In genomic region chr11:75966401-75967372, GRCm38 (mm10) we compare ENCODE assay signal across 8 mouse cellular contexts. TPM values are rescaled to one million over a fixed set of nuclear protein-coding genes. Genes with fewer than 3 reads are reported as not detected.
DNase-seq lines count a peak whose midpoint lies in the region; ATAC-seq lines count a peak whose summit lies in the region.

No protein-coding gene starts in this region.

- under 1% methylated on average over 77 of the region's 90 CpGs for WGBS in hindbrain, embryonic 11.5 days

- peak overlapping the region; percentile 57 for H3K4me3 ChIP-seq in hindbrain, embryonic 11.5 days (ENCODE audit: low read depth, low read length)

- DNase-seq in NIH3T3 (ENCODE audit: low read depth): peak; percentile 67
- peak; percentile 84 to 86 for DNase-seq in cerebellum, postnatal 10 days
- peak; percentile 17 to 35 for DNase-seq in frontal cortex, postnatal 14 days (ENCODE audit: low spot score in 2 of 2)
- peak; percentile 79 for DNase-seq in hindbrain, embryonic 11.5 days (ENCODE audit: low spot score)
- DNase-seq in layer of hippocampus, postnatal 36 days: peak; percentile 67 to 68
- DNase-seq in lung, postnatal 4 days: peak; percentile 89 to 91
- DNase-seq in retina, postnatal 1 day: peak; percentile 78
- DNase-seq in urinary bladder, adult 18-20 months (ENCODE audit: low spot score in 2 of 2): peak; percentile 73 to 84

- no peak overlapping the region for H3K27ac ChIP-seq in hindbrain, embryonic 11.5 days (ENCODE audit: low read depth, low read length)

- H3K9me3 ChIP-seq in hindbrain, embryonic 11.5 days (ENCODE audit: control insufficient read depth, low read length): no peaks in the 10 kb centered on the region

- H3K27me3 ChIP-seq in hindbrain, embryonic 11.5 days (ENCODE audit: control insufficient read depth, insufficient read depth, low read length): peaks cover 10% of the 10 kb centered on the region

- peaks cover 25% of the 10 kb centered on the region for H3K4me1 ChIP-seq in hindbrain, embryonic 11.5 days (replicated peaks; ENCODE audit: control insufficient read depth, insufficient read depth, low read length)

- peak; percentile 62 for ATAC-seq in hindbrain, embryonic 11.5 days (ENCODE audit: low FRiP score)

- H3K36me3 ChIP-seq in hindbrain, embryonic 11.5 days (ENCODE audit: control insufficient read depth, insufficient read depth, low read length): no peaks in the 10 kb centered on the region

- H3K4me2 ChIP-seq in hindbrain, embryonic 11.5 days (replicated peaks; ENCODE audit: low read depth, low read length): peak overlapping the region; percentile 99

- H3K9ac ChIP-seq in hindbrain, embryonic 11.5 days (ENCODE audit: low read depth, low read length): peak overlapping the region; percentile 56

RNA-seq across cellular contexts. Expression of gene Rph3al, which starts 28.5 kb away (rescaled TPM):
- polyA plus RNA-seq in hindbrain, embryonic 11.5 days (2014; fragmentation: Nextera tagmentation; extraction: Ambion mirVana): 1.5 and 2.2 TPM in 2 replicates
- total RNA-seq in layer of hippocampus, postnatal 36 days (2021): 1 to 10 TPM; 6.6 to 8.6 TPM

RNA-seq across cellular contexts. Expression of gene 1700016K19Rik, which starts 33.0 kb away (rescaled TPM):
- 3.1 and 3.6 TPM in 2 replicates for polyA plus RNA-seq in hindbrain, embryonic 11.5 days (2014; fragmentation: Nextera tagmentation; extraction: Ambion mirVana)
- total RNA-seq in layer of hippocampus, postnatal 36 days (2021): 1 to 10 TPM; 1.8 to 2.3 TPM

Comparison
In these comparisons a context has a peak if more than half of its experiments do, and no peak if none do; other contexts are left out.
1. DNase-seq: peak in every context shown above with its lines; median percentile 90 in lung, postnatal 4 days; 85 in cerebellum, postnatal 10 days; 79 in hindbrain, embryonic 11.5 days; 78 in urinary bladder, adult 18-20 months; 78 in retina, postnatal 1 day; 68 in layer of hippocampus, postnatal 36 days; 67 in NIH3T3; 26 in frontal cortex, postnatal 14 days.